ENCODE assay signal across 22 mouse cellular contexts in genomic region chr13:113415527-113415926, GRCm38 (mm10).
A peak's percentile ranks its signal among the peaks of the same experiment; 100 is the strongest.
DNase-seq lines count a peak whose midpoint lies in the region; ATAC-seq and TF ChIP-seq lines count a peak whose summit lies in the region.
"Had no signal": no experiment of that assay in that cellular context is flagged by ENCODE, and none has a peak within 500 bp of the region (broad histone marks: within the 10 kb centered on the region; RNA-seq: fewer than 3 reads in every experiment).

No protein-coding gene starts in this region.

- H3K27me3 ChIP-seq in midbrain, embryonic 11.5 days (ENCODE audit: control insufficient read depth, insufficient read depth, low read length) = no peaks in the 10 kb centered on the region
- H3K27me3 ChIP-seq in midbrain, embryonic 16.5 days (ENCODE audit: control insufficient read depth, insufficient read depth, low read depth, low read length) = no peaks in the 10 kb centered on the region
- H3K27me3 ChIP-seq in small intestine, adult 2 months (ENCODE audit: control insufficient read depth, insufficient read depth, low read length) = no peaks in the 10 kb centered on the region
- no peaks in the 10 kb centered on the region for H3K27me3 ChIP-seq in stomach, postnatal 0 days (ENCODE audit: control insufficient read depth, insufficient read depth, low read length)
- H3K27me3 ChIP-seq: CH12.LX; embryonic facial prominence, embryonic 12.5 days; forebrain, embryonic 13.5 days; forebrain, embryonic 15.5 days had no signal

- peak; percentile 69 for DNase-seq in midbrain, embryonic 11.5 days (ENCODE audit: low spot score, missing footprints)
- DNase-seq in stomach, postnatal 0 days (ENCODE audit: low spot score) = peak; percentile 30
- DNase-seq in lung, postnatal 25 days (ENCODE audit: low spot score) = no peak
- DNase-seq in left cerebral cortex, adult 18-20 months (ENCODE audit: low spot score in 2 of 2) = no peak
- DNase-seq: adrenal gland, adult 2 months; adrenal gland, postnatal 10 days; adrenal gland, postnatal 25 days; B cell, adult 2 months; cerebellum, adult 18-20 months; cerebellum, adult 8-10 months; cerebellum, adult 9-11 months; cerebellum, postnatal 25 days; forebrain, postnatal 0 days had no signal

- no peaks in the 10 kb centered on the region for H3K4me1 ChIP-seq in midbrain, embryonic 11.5 days (ENCODE audit: control insufficient read depth, insufficient read depth, low read length)
- H3K4me1 ChIP-seq in midbrain, embryonic 16.5 days (ENCODE audit: control insufficient read depth, insufficient read depth, low read length) = no peaks in the 10 kb centered on the region
- H3K4me1 ChIP-seq in small intestine, adult 2 months (ENCODE audit: control insufficient read depth, insufficient read depth, insufficient read length, low read length) = peaks cover 21% of the 10 kb centered on the region; the same call in 1 of the 2 replicates
- 0 out of 2 replicates have a peak, but pooled peaks cover 3% of the 10 kb centered on the region for H3K4me1 ChIP-seq in stomach, postnatal 0 days (replicated peaks; ENCODE audit: control insufficient read depth, insufficient read depth)

- no peak overlapping the region for H3K9ac ChIP-seq in midbrain, embryonic 11.5 days (ENCODE audit: low read length)
- H3K9ac ChIP-seq in midbrain, embryonic 16.5 days (ENCODE audit: low read depth, low read length) = no peak overlapping the region
- H3K9ac ChIP-seq in stomach, postnatal 0 days (ENCODE audit: low read length) = no peak overlapping the region
- H3K9ac ChIP-seq: embryonic facial prominence, embryonic 12.5 days; forebrain, embryonic 13.5 days; forebrain, embryonic 15.5 days; forebrain, postnatal 0 days had no signal

- TF ChIP-seq CTCF in small intestine, adult 2 months (IDR thresholded peaks at IDR 0.05; ENCODE audit: extremely low read depth, insufficient read length, insufficient replicate concordance, low read depth, low read length) = no peak
- no peak for TF ChIP-seq CTCF in stomach, postnatal 0 days (IDR thresholded peaks at IDR 0.05; ENCODE audit: low read depth)

- H3K4me2 ChIP-seq in midbrain, embryonic 11.5 days = no peak overlapping the region
- no peak overlapping the region for H3K4me2 ChIP-seq in midbrain, embryonic 16.5 days (ENCODE audit: low read length)
- no peak overlapping the region for H3K4me2 ChIP-seq in stomach, postnatal 0 days (replicated peaks; ENCODE audit: low read depth)
- H3K4me2 ChIP-seq: embryonic facial prominence, embryonic 12.5 days; forebrain, embryonic 13.5 days; forebrain, embryonic 15.5 days had no signal

- no peak for ATAC-seq in midbrain, embryonic 11.5 days (ENCODE audit: low FRiP score)
- ATAC-seq in midbrain, embryonic 16.5 days = no peak
- peak; percentile 78 for ATAC-seq in stomach, postnatal 0 days (ENCODE audit: low FRiP score, low TSS enrichment)
- ATAC-seq: CD4-positive, CD25-positive, alpha-beta regulatory T cell, adult 4 months; forebrain, embryonic 13.5 days; forebrain, embryonic 15.5 days; forebrain, postnatal 0 days had no signal

- H3K4me3 ChIP-seq in midbrain, embryonic 11.5 days (ENCODE audit: low read depth, low read length) = no peak overlapping the region
- H3K4me3 ChIP-seq in midbrain, embryonic 16.5 days (ENCODE audit: low read depth, low read length) = no peak overlapping the region
- H3K4me3 ChIP-seq in small intestine, adult 2 months (ENCODE audit: low read depth, low read length) = no peak overlapping the region
- H3K4me3 ChIP-seq in stomach, postnatal 0 days (ENCODE audit: low read depth, low read length) = no peak overlapping the region
- H3K4me3 ChIP-seq: embryonic facial prominence, embryonic 10.5 days; embryonic facial prominence, embryonic 12.5 days; forebrain, embryonic 13.5 days; forebrain, embryonic 15.5 days had no signal

- H3K9me3 ChIP-seq in midbrain, embryonic 11.5 days (ENCODE audit: control insufficient read depth, low read length) = no peaks in the 10 kb centered on the region
- no peaks in the 10 kb centered on the region for H3K9me3 ChIP-seq in midbrain, embryonic 16.5 days (replicated peaks; ENCODE audit: control insufficient read depth, low read length, poor library complexity, severe bottlenecking)
- no peaks in the 10 kb centered on the region for H3K9me3 ChIP-seq in stomach, postnatal 0 days (ENCODE audit: control insufficient read depth, low read length)
- H3K9me3 ChIP-seq: embryonic facial prominence, embryonic 10.5 days; embryonic facial prominence, embryonic 12.5 days; forebrain, embryonic 13.5 days; forebrain, embryonic 15.5 days; G1E had no signal

- no peaks in the 10 kb centered on the region for H3K36me3 ChIP-seq in midbrain, embryonic 11.5 days (ENCODE audit: control insufficient read depth, insufficient read depth, low read length)
- H3K36me3 ChIP-seq in midbrain, embryonic 16.5 days (ENCODE audit: control insufficient read depth, insufficient read depth, low read length) = no peaks in the 10 kb centered on the region
- H3K36me3 ChIP-seq in small intestine, adult 2 months (ENCODE audit: control insufficient read depth, insufficient read depth, low read length) = no peaks in the 10 kb centered on the region
- H3K36me3 ChIP-seq in stomach, postnatal 0 days (ENCODE audit: control insufficient read depth, insufficient read depth, low read length) = no peaks in the 10 kb centered on the region
- H3K36me3 ChIP-seq: embryonic facial prominence, embryonic 10.5 days; embryonic facial prominence, embryonic 12.5 days; forebrain, embryonic 15.5 days; G1E had no signal

- TF ChIP-seq EP300 in stomach, postnatal 0 days (optimal IDR thresholded peaks at IDR 0.05) = no peak

- no peak for TF ChIP-seq POLR2A in small intestine, adult 2 months (IDR thresholded peaks at IDR 0.05; ENCODE audit: low read depth, low read length)

- WGBS in midbrain, embryonic 11.5 days = 87% methylated on average over 7 of the region's 7 CpGs
- WGBS in midbrain, embryonic 16.5 days = 79% methylated on average over 7 of the region's 7 CpGs
- 54% methylated on average over 7 of the region's 7 CpGs for WGBS in small intestine, adult 2 months
- WGBS in stomach, postnatal 0 days = 75% methylated on average over 7 of the region's 7 CpGs

- H3K27ac ChIP-seq in midbrain, embryonic 11.5 days (ENCODE audit: low read depth, low read length) = no peak overlapping the region
- H3K27ac ChIP-seq in midbrain, embryonic 16.5 days (ENCODE audit: low read length) = no peak overlapping the region
- peak overlapping the region; percentile 64 for H3K27ac ChIP-seq in small intestine, adult 2 months (ENCODE audit: insufficient read depth, low read depth, low read length)
- H3K27ac ChIP-seq in stomach, postnatal 0 days (replicated peaks) = no peak overlapping the region
- H3K27ac ChIP-seq: embryonic facial prominence, embryonic 10.5 days; embryonic facial prominence, embryonic 12.5 days; forebrain, embryonic 13.5 days; forebrain, embryonic 15.5 days had no signal

Comparison
In these comparisons a context has a peak if more than half of its experiments do, and no peak if none do; other contexts are left out.
1. DNase-seq: peak in midbrain, embryonic 11.5 days (single experiment) and stomach, postnatal 0 days (single experiment); none in lung, postnatal 25 days (single experiment) and left cerebral cortex, adult 18-20 months (0 of 2).